Mouse (Mus musculus) liver, adult 2 months (tissue): ENCODE data around the gene Hrh2.

ENCODE experiments used
- CTCF ChIP-seq: fragments of 200-500 bp; IDR thresholded peaks from 2 replicates; pipeline ENCODE4 v1.5.1; 2011; ENCODE audit warnings: low read depth, low read length, control low read depth
- POLR2A ChIP-seq: fragments of 200-500 bp; IDR thresholded peaks from 2 replicates; pipeline ENCODE4 v1.6.1; 2011; ENCODE audit warnings: low read length, control low read depth; ENCODE audit not compliant: insufficient read depth; ENCODE audit errors: extremely low read depth

GRCm38 (mm10) chr13:54205195-54205594, 13.3 kb downstream of the Hrh2 start:
- TF ChIP-seq CTCF (no peak), POLR2A (no peak)
